Mouse (Mus musculus) adrenal gland, postnatal 14 days (tissue): ENCODE results near the gene Epb41l1. TPM values are rescaled to one million over a fixed set of nuclear protein-coding genes. Genes with fewer than 3 reads are reported as not detected.

ENCODE experiments used
- DNase-seq: peaks from one replicate; pipeline ENCODE4 v3.0.0; 2021; ENCODE audit warnings: mixed read lengths
- total RNA-seq: library from RNA; stranded (reverse); gene quantifications from 2 replicates; pipeline ENCODE4 v1.2.3, GENCODE M21; 2021

Gene Epb41l1
- total RNA-seq, 1 experiment from 2014 or later = 47.4 TPM

- no peak for DNase-seq
These were observed 3.0 kb downstream of the Epb41l1 start for GRCm38 (mm10) chr2:156423672-156424071.

DNA sequence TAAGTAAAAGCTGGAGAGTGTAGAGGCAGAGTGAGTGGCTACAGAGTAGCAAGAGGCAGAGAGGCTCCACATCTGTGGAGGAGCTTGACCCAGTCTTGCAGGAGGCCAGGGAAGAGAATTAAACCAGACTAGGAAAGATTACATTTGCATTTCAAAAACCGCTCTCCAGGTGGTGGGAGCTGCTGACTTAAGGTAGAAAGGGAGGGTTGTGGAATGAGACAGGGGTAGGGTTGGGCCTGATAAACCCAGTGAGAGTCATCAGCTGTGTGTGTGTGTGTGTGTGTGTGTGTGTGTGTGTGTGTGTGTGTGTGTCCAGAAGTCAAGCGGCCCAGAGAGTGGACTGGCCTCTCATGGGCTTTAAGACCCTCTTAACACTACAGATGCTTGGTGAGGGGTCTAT lies 4.9 kb downstream of the Epb41l1 start:
- DNase-seq = no peak

DNA sequence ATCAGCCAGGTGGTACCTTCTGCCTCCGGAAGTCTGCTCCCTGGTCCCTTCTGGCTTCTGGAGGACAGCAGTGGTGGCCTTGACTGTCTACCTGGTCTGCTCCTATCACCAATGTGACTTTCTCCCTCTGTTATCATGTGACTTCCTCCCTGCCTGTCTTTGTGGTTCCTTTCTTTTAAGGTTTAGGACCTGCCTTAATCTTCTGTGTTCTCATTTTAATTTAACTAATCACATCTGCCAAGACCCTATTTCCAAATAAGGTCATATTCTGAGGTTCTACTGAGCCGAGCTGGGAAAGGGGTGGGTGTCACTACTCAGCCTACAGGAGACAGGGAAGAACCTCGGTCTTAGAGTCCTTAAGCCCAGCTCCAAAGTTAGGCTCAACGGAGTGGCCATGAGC lies 5.4 kb downstream of the Epb41l1 start:
- DNase-seq = no peak

- no peak for DNase-seq
These were observed 9.1 kb downstream of the Epb41l1 start for GRCm38 (mm10) chr2:156429836-156430235.

- peak; percentile 72 for DNase-seq
These were observed 9.6 kb downstream of the Epb41l1 start for GRCm38 (mm10) chr2:156430326-156430725.

GRCm38 (mm10) chr2:156431409-156431808 lies 10.7 kb downstream of the Epb41l1 start:
- DNase-seq = no peak

DNA sequence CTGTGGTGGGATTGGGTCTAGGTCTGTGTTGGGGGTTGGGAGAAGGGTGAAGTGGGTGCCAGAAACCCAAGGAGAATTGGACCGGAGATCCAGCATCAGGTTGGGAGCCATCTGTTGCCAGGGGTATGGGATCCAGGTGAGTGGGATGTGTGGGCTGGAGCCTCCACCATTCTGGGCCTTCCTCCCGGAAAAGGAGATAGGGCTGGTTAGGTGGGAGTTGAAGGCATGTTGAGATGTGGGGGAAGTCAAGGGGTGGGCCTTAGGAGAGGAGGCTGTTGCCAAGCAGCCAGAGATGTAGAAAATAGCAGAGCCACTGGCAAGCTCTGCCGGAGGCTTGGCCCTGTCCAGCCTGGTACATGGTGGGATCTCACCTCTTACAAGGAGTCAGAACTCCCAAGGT lies 11.4 kb downstream of the Epb41l1 start:
- no peak for DNase-seq

- DNase-seq = peak; percentile 84
These were observed 12.5 kb downstream of the Epb41l1 start for GRCm38 (mm10) chr2:156432874-156433868.

- no peak for DNase-seq
These were observed 16.9 kb downstream of the Epb41l1 start for GRCm38 (mm10) chr2:156437637-156438036.

DNA sequence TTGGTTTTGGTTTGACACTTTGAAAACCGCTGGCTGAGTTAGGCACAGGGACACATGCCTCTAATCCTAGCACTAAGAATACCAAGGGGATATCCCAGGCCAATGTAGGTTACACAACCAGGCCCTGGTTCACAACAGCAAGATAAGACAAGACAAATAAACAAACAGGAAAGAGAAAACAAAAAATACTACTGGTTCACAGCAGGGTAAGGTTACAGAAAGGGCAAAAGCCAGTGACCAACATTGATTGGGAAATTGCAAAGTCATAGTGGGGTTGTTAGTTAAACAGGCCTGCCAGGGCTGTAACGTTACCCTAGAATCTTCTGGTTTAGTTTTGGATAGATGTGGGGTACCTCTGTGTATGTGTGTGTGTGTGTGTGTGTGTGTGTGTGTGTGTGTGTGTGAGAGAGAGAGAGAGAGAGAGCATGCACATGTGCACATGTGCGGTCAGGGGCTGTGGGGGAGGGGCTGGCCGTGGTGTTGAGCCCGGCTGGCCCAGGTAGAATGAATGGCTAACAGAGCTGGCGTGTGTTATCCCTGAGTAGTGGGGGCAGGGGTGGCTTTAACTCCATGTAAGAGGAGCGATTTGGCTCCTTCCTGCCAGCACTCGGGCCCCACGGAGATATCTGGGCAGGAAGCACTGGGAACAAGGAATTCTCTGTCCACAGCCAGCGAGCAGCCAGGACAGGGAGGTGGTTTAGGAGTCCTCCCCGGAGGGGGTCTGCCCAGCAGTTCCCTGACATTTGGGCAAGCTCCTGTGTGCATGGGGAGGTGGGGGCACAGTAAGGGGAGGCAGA lies 19.2 kb downstream of the Epb41l1 start:
- DNase-seq = peak; percentile 50

DNA sequence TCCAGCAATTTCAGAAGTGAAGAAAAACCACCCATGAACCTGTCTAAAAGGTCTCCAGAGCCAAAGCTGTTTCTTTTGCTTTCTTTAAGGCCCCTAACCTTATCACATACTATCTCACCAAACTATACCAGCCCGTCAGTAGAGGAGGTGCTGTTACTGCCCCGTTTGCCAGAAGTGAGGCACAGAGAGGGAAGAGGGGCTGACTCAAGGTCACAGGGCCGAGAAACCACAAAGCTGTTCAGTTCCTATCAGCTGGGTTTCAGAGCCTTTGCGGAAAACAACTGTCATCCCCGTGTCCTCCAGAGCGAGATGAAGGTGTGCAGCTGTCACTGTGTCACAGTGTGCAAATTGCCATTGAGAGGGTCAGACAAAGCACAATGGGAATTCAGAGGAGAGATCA lies 21.2 kb downstream of the Epb41l1 start:
- no peak for DNase-seq

- no peak for DNase-seq
These were observed 22.6 kb downstream of the Epb41l1 start for GRCm38 (mm10) chr2:156443323-156443722.

- no peak for DNase-seq
These were observed 25.9 kb downstream of the Epb41l1 start for GRCm38 (mm10) chr2:156446489-156447035.

DNA sequence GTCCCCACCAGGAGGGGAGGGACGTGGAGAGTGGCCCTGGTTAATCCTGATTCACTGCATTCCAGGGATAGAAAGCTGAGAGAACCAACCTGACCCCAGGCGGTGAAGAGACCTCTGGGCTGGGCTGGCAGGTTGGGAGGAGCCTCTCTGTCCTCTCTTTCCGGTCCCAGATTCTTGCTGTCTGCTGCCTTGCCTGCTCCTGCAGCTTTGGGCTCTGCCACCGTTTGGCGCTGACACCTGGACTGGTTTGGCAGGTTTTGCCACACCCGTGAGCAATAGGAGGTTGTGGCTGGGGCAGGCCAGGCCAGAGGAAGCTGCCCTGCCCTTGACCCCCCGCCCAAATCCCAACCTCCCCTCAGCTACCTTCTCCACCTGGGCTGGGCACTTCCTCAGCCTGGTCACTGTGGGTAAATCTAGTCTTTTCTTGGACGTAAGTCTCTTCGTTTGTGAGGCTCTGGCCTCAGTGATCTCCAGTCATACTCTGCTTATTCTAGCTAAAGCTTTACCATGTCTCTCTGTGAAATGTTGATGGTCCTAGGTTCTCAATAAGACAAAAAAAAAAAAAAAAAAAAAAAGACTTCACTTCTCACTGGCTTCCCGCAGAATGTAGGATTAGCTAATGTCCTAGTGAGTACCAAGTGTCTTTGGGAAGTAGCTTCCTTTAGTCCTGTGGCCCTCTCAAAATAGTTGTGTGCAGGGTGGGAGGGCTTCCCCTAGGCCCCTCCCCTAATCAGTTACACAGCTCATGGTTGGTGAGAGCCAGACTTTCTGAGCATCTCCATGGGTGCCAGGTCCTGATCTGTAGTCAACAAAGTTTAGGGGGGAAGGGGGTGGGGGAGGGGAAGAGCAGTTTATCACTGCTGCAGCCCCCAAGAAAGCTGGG lies 26.9 kb downstream of the Epb41l1 start:
- peak; percentile 73 for DNase-seq

GRCm38 (mm10) chr2:156451225-156452148 lies 30.8 kb downstream of the Epb41l1 start:
- peak; percentile 43 for DNase-seq

- DNase-seq = no peak
These were observed 31.4 kb downstream of the Epb41l1 start for GRCm38 (mm10) chr2:156452149-156452536.

GRCm38 (mm10) chr2:156453822-156454221 lies 33.1 kb downstream of the Epb41l1 start:
- DNase-seq = peak; percentile 88

DNA sequence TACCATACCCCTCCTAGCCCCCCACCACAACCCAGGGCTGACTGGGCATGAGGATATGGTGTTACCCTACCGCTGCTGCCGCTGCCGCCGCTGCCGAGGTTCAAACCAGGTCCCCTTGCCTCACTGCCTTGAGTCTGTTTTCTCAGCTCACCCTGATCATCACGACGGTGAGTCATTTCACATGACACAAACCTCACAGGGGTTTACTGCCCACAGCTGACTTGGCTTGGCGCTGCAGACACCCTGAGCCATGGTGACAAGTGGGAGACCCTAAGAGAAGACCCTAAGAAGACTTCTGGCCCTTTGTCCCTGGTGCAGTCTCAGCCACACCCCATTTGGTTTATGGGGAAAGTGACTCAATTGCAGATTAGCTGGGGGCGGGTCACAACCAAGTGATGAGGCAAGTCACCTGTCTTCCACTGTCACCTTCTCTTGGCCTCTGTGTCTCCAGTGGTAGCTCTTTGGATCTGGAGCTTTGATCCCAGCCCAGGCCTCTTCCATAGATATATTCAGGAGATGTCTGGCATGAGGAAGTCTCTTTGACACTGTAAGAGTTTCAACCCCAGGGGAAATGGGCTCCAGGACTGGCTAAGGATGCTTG lies 34.9 kb downstream of the Epb41l1 start:
- peak; percentile 55 for DNase-seq

DNA sequence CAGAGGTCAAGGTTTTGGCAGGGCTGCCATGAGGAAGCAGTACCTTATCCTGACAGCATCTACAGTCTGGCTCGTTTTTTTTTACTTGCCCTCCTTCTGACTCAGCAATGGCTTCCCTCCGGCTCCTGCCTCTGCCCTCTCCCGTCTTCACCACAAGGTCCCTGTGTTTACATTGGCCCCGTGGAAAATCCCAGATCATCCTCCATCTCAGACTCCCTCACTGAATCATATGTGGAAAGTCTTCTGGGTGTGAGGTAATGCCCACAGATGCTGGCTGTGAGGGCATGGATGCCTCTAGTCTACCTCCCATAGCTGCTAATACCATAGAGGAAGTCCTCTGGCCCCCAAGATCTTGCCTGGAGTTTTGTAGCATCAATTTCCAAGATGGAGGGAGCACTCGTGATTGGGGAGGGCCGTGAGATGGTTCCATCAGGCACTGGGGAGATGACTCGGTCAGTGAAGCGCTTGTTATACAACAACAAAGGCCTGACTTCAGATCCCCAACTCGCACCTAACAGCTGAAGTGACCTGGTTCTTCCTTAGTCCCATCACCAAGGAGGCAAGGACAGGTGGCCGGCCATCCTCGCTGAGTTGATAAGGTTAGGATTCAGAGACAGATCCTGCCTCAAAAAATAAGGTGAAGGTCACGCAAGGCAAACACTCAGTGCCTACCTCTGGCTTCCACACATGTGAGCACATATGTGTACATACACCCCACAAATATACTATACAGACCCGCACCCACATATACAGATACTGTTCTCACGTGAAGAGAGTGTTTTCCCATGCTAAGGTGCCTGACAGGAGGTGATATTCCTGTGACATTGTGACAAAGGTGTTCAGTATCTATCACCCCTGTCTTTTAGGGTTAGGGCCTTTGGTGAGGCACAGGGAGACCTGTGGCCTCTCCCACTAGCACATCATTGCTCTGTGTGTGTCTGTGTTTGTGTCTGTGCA lies 36.0 kb downstream of the Epb41l1 start:
- DNase-seq = no peak
